Mouse (Mus musculus): Measurements from ENCODE around the gene Med12l.

DNA sequence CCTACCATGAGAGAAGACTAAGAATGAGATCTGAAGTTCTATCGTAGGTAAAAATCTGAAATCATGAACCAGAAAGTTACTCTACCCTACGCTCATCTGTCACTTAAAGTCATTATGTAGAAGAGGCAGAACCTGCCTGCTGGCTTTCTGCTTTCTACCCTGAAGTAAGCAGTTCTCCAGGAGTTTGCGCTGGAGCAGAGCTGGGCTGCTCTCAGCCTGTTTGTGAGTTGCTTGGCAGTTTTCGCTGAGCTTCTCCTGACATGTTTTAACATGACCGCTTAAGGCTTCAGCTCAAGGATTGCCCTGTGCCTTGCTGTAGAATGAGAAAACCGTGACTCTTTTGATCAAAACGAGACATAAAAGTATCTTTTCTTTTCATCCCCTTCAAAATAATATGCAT, 188.5 kb downstream of the Med12l start:
- TF ChIP-seq TCF12 (IDR thresholded peaks at IDR 0.05; ENCODE audit: insufficient read depth, poor library complexity, severe bottlenecking) (no peak), E2F4 (IDR thresholded peaks at IDR 0.05; ENCODE audit: insufficient read depth) (no peak), MYOD1 (IDR thresholded peaks at IDR 0.05; ENCODE audit: control insufficient read depth in 1 of 3, insufficient read length in 2 of 3, low read depth in 2 of 3) (no peak), USF1 (IDR thresholded peaks at IDR 0.05; ENCODE audit: low read depth) (no peak), POLR2AphosphoS2 (IDR thresholded peaks at IDR 0.05; ENCODE audit: insufficient read length, low read depth) (no peak)
